Mouse (Mus musculus): ENCODE measurements around the gene Gm37240. TPM values are rescaled to one million over a fixed set of nuclear protein-coding genes. Genes with fewer than 3 reads are reported as not detected.

The Gm37240 gene
- polyA plus RNA-seq, 1 experiment from 2014 or later = 1.1 TPM

DNA sequence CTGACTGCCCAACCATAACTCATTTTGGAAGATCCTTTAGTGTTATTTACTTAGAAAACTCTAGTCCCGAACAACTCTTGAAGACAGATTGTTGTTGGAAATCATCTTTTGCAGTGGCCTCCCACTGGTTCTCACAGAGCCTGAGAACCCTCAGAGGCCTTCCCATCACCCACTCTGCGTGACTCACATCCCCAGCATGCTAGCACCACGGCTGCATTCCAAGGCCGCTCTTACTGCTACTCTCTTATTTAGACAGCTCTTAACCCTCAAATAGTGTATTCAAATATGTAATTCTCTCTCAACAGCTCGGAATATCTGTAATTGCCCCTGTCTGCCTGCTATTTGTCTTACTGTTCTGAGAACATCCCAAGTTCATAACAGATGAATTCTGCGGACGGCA, 73.1 kb downstream of the Gm37240 start:
- no peak overlapping the region for H3K4me3 ChIP-seq
- no peak overlapping the region for H3K4me2 ChIP-seq (replicated peaks)
- no peak overlapping the region for H3K27ac ChIP-seq
- no peaks in the 10 kb centered on the region for H3K4me1 ChIP-seq
- no peak for ATAC-seq (ENCODE audit: low FRiP score, low read depth)
- no peaks in the 10 kb centered on the region for H3K9me3 ChIP-seq
- no peak overlapping the region for H3K9ac ChIP-seq
- H3K36me3 ChIP-seq = no peaks in the 10 kb centered on the region
- WGBS = 72% methylated on average over 7 of the region's 7 CpGs
- H3K27me3 ChIP-seq (replicated peaks) = no peaks in the 10 kb centered on the region

DNA sequence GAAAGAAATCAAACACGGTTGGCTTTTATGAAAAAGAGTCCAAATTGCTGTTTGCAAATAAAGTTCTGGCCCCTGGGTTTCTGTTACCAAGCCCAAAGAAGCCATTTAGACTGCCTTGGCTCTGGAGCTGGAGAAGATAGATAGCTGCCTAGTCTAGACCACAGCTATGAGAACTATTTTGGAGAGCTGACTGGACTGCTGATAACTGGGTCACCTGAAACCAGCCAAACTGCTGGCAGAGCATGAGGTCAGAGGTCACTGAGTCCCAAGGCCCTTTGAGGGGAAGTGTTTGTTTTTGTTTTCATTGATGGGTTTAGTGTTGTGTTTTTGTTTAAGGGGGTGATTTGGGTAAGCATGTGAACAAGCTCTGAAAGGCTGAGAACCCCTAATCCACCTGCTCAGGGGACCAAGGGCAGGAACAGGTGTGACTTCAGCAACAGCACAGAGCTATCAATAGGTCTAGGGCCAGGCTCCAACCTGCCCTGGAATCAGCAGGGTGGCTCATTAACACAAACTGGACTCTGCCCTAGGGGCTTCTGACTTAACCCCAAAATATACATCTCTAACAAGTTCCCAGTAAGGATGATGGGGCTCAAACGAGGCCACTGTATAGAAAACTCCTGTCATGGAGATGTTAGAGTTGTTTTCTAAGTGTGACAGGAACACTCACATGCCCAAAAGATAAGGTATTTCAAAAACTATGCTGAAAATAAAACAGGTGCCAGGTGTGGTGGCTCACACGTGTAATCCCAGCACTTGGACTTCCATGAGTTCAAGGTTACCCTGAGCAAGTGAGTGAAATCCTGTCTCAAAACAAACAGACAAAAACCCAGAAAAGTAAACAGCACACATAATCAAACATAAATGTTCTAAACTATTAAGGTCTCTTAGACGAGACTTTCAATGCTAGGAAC, 74.0 kb downstream of the Gm37240 start:
- ATAC-seq (ENCODE audit: low FRiP score, low read depth) = no peak
- WGBS = 74% methylated on average over 4 of the region's 4 CpGs
- Histone ChIP-seq H3K27ac (no peak overlapping the region), H3K27me3 (replicated peaks) (no peaks in the 10 kb centered on the region), H3K36me3 (no peaks in the 10 kb centered on the region), H3K9ac (no peak overlapping the region), H3K4me3 (no peak overlapping the region), H3K4me2 (replicated peaks) (no peak overlapping the region), H3K9me3 (no peaks in the 10 kb centered on the region), H3K4me1 (no peaks in the 10 kb centered on the region)

DNA sequence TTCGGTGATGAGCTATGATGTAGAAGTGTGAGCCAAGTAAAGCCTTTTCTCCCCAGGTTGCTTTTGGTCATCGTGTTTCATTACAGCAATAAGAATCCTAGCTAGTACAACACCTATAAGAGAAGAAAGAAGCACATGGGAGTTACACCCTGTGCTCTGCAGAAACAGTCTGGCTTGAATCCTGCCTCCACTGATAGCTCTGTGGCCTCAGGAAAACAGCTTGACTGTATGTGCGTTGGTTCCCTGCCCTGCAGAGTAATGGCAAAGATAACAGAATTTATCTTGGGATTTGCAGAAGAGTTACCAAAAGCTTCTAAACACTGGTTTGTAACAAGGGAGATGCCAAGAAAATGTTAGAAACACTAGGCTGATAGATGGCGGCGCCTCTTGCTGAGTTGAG, 75.3 kb downstream of the Gm37240 start:
- H3K36me3 ChIP-seq = no peaks in the 10 kb centered on the region
- WGBS = 95% methylated on average over 5 of the region's 5 CpGs
- no peak overlapping the region for H3K4me3 ChIP-seq
- no peak overlapping the region for H3K27ac ChIP-seq
- no peak overlapping the region for H3K4me2 ChIP-seq (replicated peaks)
- ATAC-seq (ENCODE audit: low FRiP score, low read depth) = no peak
- H3K4me1 ChIP-seq = no peaks in the 10 kb centered on the region
- H3K9me3 ChIP-seq = no peaks in the 10 kb centered on the region
- H3K27me3 ChIP-seq (replicated peaks) = no peaks in the 10 kb centered on the region
- no peak overlapping the region for H3K9ac ChIP-seq

DNA sequence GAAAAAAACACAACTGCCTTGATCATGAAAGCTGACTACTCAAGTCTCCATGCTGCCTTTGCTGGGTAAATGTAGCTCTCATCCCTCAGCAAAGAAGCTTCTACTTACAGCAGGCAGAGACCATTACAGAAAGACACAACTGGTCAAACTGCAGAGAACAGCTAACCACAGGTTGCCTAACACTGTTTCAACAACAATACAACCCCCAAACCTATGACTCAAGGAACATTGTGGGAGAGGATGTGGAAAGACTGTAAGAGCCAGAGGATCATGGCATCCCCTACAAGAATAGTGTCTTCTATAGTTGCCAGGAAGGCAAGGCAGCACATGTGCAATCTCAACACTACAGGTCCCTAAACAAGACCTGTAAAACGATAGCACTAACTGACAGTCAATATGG, 94.2 kb downstream of the Gm37240 start:
- no peak overlapping the region for H3K4me3 ChIP-seq
- no peaks in the 10 kb centered on the region for H3K36me3 ChIP-seq
- 68% methylated on average over 1 of the region's 1 CpGs for WGBS
- H3K9me3 ChIP-seq = no peaks in the 10 kb centered on the region; the same call in 1 of the 2 replicates
- no peaks in the 10 kb centered on the region for H3K27me3 ChIP-seq (replicated peaks)
- no peak overlapping the region for H3K9ac ChIP-seq
- no peak overlapping the region for H3K4me2 ChIP-seq (replicated peaks)
- no peak for ATAC-seq (ENCODE audit: low FRiP score, low read depth)
- H3K4me1 ChIP-seq = no peaks in the 10 kb centered on the region
- no peak overlapping the region for H3K27ac ChIP-seq

DNA sequence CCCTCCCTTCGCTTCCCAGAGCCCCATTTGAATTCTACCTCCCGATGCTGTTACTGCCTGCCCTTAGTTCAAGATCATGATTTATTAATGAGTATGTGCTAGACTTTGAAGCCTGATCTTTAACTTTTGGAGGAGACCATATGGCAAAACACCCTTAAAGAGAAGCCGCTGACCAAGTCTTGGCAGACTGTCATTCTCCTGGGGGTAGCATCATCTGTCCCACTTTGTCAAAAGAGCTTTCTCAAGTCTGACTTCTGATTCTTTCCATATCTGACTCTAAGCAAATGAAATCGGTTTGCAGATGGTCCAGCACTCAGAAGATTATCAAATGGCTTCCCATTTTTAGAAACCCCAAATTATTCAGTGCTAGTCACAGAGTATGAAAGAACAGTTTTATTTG, 97.6 kb downstream of the Gm37240 start:
- Histone ChIP-seq H3K27me3 (replicated peaks) (no peaks in the 10 kb centered on the region), H3K4me1 (no peaks in the 10 kb centered on the region), H3K9me3 (no peaks in the 10 kb centered on the region), H3K4me3 (no peak overlapping the region), H3K9ac (no peak overlapping the region), H3K36me3 (no peaks in the 10 kb centered on the region), H3K27ac (no peak overlapping the region), H3K4me2 (replicated peaks) (no peak overlapping the region)
- WGBS = 62% methylated on average over 4 of the region's 4 CpGs
- ATAC-seq (ENCODE audit: low FRiP score, low read depth) = no peak

DNA sequence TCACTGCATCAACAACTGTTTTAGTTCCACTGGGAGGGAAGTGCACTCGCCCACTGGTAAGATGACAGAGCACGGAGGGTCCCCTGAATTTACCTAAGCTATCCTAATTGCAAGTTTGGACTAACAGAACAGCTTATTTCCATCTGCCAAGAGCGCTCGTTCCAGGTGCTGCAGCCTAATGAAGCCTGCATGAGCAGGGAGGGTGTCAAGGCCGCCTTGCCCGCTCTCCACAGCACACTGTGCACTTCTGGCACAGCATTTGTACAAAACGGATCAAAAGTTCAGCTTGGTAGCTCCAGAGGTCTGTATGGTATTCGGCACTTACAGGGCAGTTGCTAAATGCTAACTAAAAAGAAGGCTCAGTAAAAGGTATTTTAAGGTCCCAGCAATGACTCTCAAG, 100.8 kb downstream of the Gm37240 start:
- ATAC-seq (ENCODE audit: low FRiP score, low read depth) = no peak
- Histone ChIP-seq H3K4me2 (replicated peaks) (no peak overlapping the region), H3K27me3 (replicated peaks) (no peaks in the 10 kb centered on the region), H3K4me3 (no peak overlapping the region), H3K9ac (no peak overlapping the region), H3K27ac (no peak overlapping the region), H3K4me1 (no peaks in the 10 kb centered on the region), H3K9me3 (no peaks in the 10 kb centered on the region), H3K36me3 (no peaks in the 10 kb centered on the region)
- 82% methylated on average over 8 of the region's 8 CpGs for WGBS

DNA sequence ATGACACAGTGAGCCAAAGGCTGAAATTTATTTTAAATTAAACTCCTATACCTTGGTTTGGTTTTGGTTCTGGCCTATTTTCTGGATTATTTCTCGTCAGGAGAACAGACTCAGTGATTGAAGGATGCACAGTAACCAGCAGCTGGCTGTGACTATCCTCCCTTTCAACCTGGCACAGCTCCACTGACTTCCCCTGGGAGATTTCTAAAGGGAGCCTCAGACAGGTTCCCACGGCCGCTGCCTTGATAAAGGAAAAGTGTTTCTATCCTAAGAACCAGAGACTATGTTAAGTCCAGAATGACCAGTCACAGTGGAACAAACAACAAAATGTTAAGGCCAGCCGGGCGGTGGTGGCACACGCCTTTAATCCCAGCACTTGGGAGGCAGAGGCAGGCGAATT, 106.4 kb downstream of the Gm37240 start:
- Histone ChIP-seq H3K9ac (no peak overlapping the region), H3K27ac (no peak overlapping the region), H3K36me3 (no peaks in the 10 kb centered on the region), H3K4me1 (no peaks in the 10 kb centered on the region), H3K27me3 (replicated peaks) (no peaks in the 10 kb centered on the region), H3K4me3 (no peak overlapping the region), H3K4me2 (replicated peaks) (no peak overlapping the region), H3K9me3 (no peaks in the 10 kb centered on the region)
- 84% methylated on average over 7 of the region's 7 CpGs for WGBS
- no peak for ATAC-seq (ENCODE audit: low FRiP score, low read depth)

DNA sequence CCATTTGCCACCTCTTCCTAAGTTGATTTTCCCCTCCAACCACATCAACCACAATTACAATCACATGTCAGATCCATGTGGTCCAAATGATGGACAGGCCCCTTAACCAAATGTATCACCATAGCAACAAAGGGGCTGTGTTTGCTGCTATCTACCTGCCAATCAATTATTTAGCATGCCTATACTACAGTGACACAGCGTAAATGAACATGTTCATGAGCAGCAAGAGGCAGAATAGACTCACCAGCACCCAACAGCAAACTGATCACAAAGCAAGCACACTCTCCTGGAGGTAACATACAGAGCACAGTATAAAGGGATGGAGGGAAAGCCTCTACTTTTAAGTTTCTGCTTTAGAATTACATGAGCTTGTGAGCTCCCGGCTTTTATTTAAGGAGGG, 107.0 kb downstream of the Gm37240 start:
- Histone ChIP-seq H3K27ac (no peak overlapping the region), H3K27me3 (replicated peaks) (no peaks in the 10 kb centered on the region), H3K4me3 (no peak overlapping the region), H3K9ac (no peak overlapping the region), H3K36me3 (no peaks in the 10 kb centered on the region), H3K4me1 (no peaks in the 10 kb centered on the region), H3K9me3 (no peaks in the 10 kb centered on the region), H3K4me2 (replicated peaks) (no peak overlapping the region)
- 77% methylated on average over 2 of the region's 2 CpGs for WGBS
- ATAC-seq (ENCODE audit: low FRiP score, low read depth) = no peak

DNA sequence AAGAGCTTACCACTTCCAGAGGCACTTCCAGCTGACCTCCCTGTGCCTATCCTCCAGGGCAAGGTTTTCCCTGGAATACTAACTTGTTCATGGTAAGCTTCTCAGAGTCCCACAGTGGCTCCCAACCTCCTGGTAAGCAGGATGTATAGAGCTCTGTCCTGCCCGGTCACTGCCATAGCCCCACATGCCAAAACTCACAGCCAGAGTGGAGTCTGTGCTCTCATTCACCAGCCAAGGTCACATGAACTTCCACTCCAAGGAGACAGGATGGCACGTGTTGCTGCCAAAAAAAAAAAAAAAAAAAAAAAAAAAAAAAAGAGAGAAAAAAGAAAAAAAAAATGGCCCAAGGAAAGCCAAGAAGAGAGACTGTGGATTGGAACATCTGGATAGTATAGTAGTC, 109.5 kb downstream of the Gm37240 start:
- WGBS = 87% methylated on average over 2 of the region's 2 CpGs
- H3K27me3 ChIP-seq (replicated peaks) = no peaks in the 10 kb centered on the region
- no peak overlapping the region for H3K27ac ChIP-seq
- H3K36me3 ChIP-seq = no peaks in the 10 kb centered on the region
- H3K9me3 ChIP-seq = no peaks in the 10 kb centered on the region
- no peak overlapping the region for H3K4me3 ChIP-seq
- H3K4me1 ChIP-seq = no peaks in the 10 kb centered on the region
- H3K9ac ChIP-seq = no peak overlapping the region
- no peak for ATAC-seq (ENCODE audit: low FRiP score, low read depth)
- H3K4me2 ChIP-seq (replicated peaks) = no peak overlapping the region

DNA sequence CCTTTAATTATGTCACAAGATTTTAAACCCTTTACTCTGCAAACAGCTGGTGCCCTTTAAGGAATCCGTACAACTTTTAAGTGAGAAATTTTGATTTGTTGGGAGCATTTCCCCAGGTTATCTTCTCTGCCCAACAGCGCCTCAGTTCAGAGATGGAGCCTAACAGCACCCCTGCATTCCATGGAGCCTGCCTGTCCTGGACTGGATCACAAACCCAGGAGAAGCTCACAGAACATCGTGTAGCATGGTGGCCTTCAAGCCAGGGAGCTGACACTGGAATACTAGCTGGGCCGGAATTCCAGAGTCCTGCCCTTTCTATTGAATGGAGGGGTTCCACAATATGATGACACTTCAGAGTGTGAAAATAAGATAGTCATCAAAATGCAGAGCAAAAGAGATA, 110.0 kb downstream of the Gm37240 start:
- no peaks in the 10 kb centered on the region for H3K36me3 ChIP-seq
- 86% methylated on average over 4 of the region's 4 CpGs for WGBS
- no peak overlapping the region for H3K4me2 ChIP-seq (replicated peaks)
- no peaks in the 10 kb centered on the region for H3K4me1 ChIP-seq
- H3K9me3 ChIP-seq = no peaks in the 10 kb centered on the region
- H3K27me3 ChIP-seq (replicated peaks) = no peaks in the 10 kb centered on the region
- H3K9ac ChIP-seq = no peak overlapping the region
- no peak for ATAC-seq (ENCODE audit: low FRiP score, low read depth)
- H3K4me3 ChIP-seq = no peak overlapping the region
- H3K27ac ChIP-seq = no peak overlapping the region

DNA sequence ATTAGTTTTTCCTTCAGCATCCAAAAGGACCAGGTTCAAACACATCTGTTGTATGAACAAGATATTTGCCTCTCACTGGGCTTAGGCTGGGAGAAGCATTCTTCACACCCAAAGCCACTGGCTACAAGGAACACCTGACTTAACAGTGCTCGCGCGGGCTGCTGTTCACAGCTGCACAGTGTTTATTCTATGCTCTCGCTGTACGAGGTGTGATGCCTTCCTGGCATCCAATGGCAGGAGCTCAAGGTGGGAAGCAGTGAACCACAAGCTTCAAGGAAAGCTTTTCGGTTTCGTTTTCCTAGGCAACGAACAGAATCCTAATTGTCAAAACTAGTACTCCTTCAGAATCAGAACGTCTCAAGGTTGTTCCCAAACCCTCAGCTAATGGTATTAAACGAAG, 110.6 kb downstream of the Gm37240 start:
- Histone ChIP-seq H3K4me3 (no peak overlapping the region), H3K9ac (no peak overlapping the region), H3K36me3 (no peaks in the 10 kb centered on the region), H3K9me3 (no peaks in the 10 kb centered on the region), H3K27ac (no peak overlapping the region), H3K4me2 (replicated peaks) (no peak overlapping the region), H3K27me3 (replicated peaks) (no peaks in the 10 kb centered on the region), H3K4me1 (no peaks in the 10 kb centered on the region)
- 78% methylated on average over 10 of the region's 10 CpGs for WGBS
- ATAC-seq (ENCODE audit: low FRiP score, low read depth) = no peak

DNA sequence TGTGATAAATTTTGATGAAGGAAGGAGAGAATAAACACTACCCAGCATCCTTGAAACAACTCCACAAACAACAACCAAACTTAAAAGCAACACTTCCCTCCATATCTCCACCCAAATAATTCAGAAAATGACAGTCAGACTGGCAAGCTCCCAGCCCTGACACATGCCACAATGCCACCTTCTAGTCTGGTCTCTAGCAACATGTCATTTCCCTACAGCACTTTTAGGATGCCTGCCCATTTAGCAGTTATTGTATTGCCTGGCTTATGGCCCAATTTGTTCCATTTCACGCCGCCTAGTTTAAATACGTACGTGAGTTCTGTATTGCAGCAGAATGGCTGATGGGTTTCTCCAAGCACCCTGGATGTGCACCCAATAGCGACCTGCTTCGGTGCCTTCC, 111.2 kb downstream of the Gm37240 start:
- Histone ChIP-seq H3K27me3 (replicated peaks) (no peaks in the 10 kb centered on the region), H3K36me3 (no peaks in the 10 kb centered on the region), H3K27ac (no peak overlapping the region), H3K9me3 (no peaks in the 10 kb centered on the region), H3K4me1 (no peaks in the 10 kb centered on the region), H3K4me3 (no peak overlapping the region), H3K9ac (no peak overlapping the region), H3K4me2 (replicated peaks) (no peak overlapping the region)
- no peak for ATAC-seq (ENCODE audit: low FRiP score, low read depth)
- 55% methylated on average over 6 of the region's 6 CpGs for WGBS

DNA sequence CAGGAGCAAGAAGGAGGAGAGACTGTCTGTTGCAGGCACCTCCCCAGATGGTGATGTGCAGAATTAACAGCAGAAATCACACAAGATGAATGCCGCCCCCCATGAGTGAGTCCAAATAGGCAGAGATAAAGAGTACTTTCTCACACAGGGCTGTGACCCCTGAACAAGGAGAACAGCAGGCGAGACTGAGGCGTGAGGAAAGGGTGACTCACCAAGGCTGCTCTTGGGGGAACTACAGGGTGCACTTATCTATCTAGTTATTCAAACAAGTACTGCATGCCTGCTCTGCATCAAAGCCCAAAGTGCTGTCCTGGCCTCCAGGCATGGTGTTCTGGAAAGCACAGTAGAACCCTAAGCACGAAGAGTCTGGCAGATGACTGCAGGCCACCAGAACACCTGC, 113.4 kb downstream of the Gm37240 start:
- ATAC-seq (ENCODE audit: low FRiP score, low read depth) = no peak
- Histone ChIP-seq H3K4me2 (replicated peaks) (no peak overlapping the region), H3K4me3 (no peak overlapping the region), H3K36me3 (no peaks in the 10 kb centered on the region), H3K27me3 (replicated peaks) (no peaks in the 10 kb centered on the region), H3K27ac (no peak overlapping the region), H3K9me3 (no peaks in the 10 kb centered on the region), H3K9ac (no peak overlapping the region), H3K4me1 (no peaks in the 10 kb centered on the region)
- WGBS = 75% methylated on average over 4 of the region's 4 CpGs

Data from neural tube, embryonic 12.5 days (tissue).